Mouse (Mus musculus) forebrain, embryonic 16.5 days (tissue): ENCODE measurements around the gene Olfr1265. TPM values are rescaled to one million over a fixed set of nuclear protein-coding genes. Genes with fewer than 3 reads are reported as not detected.

Source experiments
- ATAC-seq: fragments of 200-750 bp; cut with Nextera tagmentation; 2 replicates; pipeline ENCODE4 v1.8.0; 2017; ENCODE audit warnings: mild to moderate bottlenecking, moderate library complexity
- H3K27ac ChIP-seq: fragments of 300-500 bp; sonication (generic); 2 replicates; pipeline ENCODE4 v1.5.1; 2014; ENCODE audit warnings: low read length, control low read depth
- H3K27me3 ChIP-seq: fragments of 300-500 bp; sonication (generic); replicated peaks from 2 replicates; pipeline ENCODE4 v1.6.1; 2014; ENCODE audit warnings: low read length; ENCODE audit not compliant: control insufficient read depth, insufficient read depth
- H3K36me3 ChIP-seq: fragments of 300-500 bp; sonication (generic); 2 replicates; pipeline ENCODE4 v1.6.1; 2014; ENCODE audit not compliant: control insufficient read depth, insufficient read depth
- H3K4me1 ChIP-seq: fragments of 300-500 bp; sonication (generic); replicated peaks from 2 replicates; pipeline ENCODE4 v1.6.1; 2014; ENCODE audit warnings: low read length; ENCODE audit not compliant: control insufficient read depth, insufficient read depth
- H3K4me2 ChIP-seq: fragments of 300-500 bp; sonication (generic); 2 replicates; pipeline ENCODE4 v1.6.1; 2014; ENCODE audit warnings: mild to moderate bottlenecking, low read length, control low read depth
- H3K4me3 ChIP-seq: fragments of 300-500 bp; sonication (generic); replicated peaks from 2 replicates; pipeline ENCODE4 v1.5.1; 2014; ENCODE audit warnings: mild to moderate bottlenecking, low read length, control low read depth
- H3K9ac ChIP-seq: fragments of 300-500 bp; sonication (generic); replicated peaks from 2 replicates; pipeline ENCODE4 v1.6.1; 2014; ENCODE audit warnings: low read depth, low read length, control low read depth
- H3K9me3 ChIP-seq: fragments of 300-500 bp; sonication (generic); 2 replicates; pipeline ENCODE4 v1.6.1; 2016; ENCODE audit warnings: low read length; ENCODE audit not compliant: control insufficient read depth
- WGBS: fragments of 180-500 bp; shearing (Covaris S2); extraction: QIAGEN DNeasy Blood & Tissue Kit; methylation state at CpG from one replicate; pipeline ENCODE4 v1.1.7; 2014; 5-methylcytosine and 5-hydroxymethylcytosine counted together
- polyA plus RNA-seq: library from polyadenylated mRNA; unstranded; fragments of >200 nt; fragmentation: Nextera tagmentation; extraction: Ambion mirVana; gene quantifications from 2 replicates; pipeline ENCODE4 v1.2.1, GENCODE M21; 2015

The Olfr1265 gene
- polyA plus RNA-seq: not detected in 2 replicates

GRCm38 (mm10) chr2:90035037-90035436 is at the start of gene Olfr1265:
Gene Olfr1265 (plus strand): TSS chr2:90035337.
- Histone ChIP-seq H3K9ac (no peak within 1 kb of the TSS), H3K27me3 (no peaks in the 10 kb centered on the region), H3K9me3 (no peaks in the 10 kb centered on the region), H3K4me2 (no peak within 1 kb of the TSS), H3K4me3 (no peak within 1 kb of the TSS), H3K27ac (no peak within 1 kb of the TSS), H3K36me3 (no peaks in the 10 kb centered on the region), H3K4me1 (no peaks in the 10 kb centered on the region)
- ATAC-seq: no peak

- H3K4me2 ChIP-seq: no peak within 1 kb of the TSS
- no peaks in the 10 kb centered on the region for H3K27me3 ChIP-seq
- no peaks in the 10 kb centered on the region for H3K4me1 ChIP-seq
- no peaks in the 10 kb centered on the region for H3K36me3 ChIP-seq
- no peak within 1 kb of the TSS for H3K9ac ChIP-seq
- H3K9me3 ChIP-seq: no peaks in the 10 kb centered on the region
- H3K4me3 ChIP-seq: no peak within 1 kb of the TSS
- no peak within 1 kb of the TSS for H3K27ac ChIP-seq
- ATAC-seq: no peak
Measured at GRCm38 (mm10) chr2:89990921-89991320, 44.2 kb upstream of the Olfr1265 start, which contains the start of gene Olfr1261. Gene Olfr1261 (plus strand): TSS chr2:89991221.

DNA sequence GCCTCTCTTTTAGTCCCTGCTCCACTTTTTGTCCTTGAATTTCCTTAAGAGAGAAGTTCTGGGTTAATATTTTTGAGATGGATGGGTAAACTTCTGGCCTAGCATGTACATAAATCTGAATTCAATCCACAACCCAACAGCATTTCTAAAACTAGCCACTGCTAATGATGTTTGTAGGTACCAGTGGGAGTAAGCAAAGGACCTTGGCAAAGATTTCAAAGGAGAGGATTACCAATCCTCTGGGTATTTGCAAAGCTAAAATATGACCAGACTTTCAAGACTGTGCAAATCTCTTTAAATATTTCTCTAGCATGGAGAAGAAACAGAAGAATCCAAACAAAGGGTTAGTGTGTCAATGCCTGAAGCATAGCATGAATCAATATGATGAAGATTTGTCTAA is 35.3 kb upstream of the Olfr1265 start, which contains the start of gene Olfr1262:
Gene Olfr1262, plus strand, starts transcription at position 301 of the 400 bp plus-strand sequence.
- Histone ChIP-seq H3K9me3 (no peaks in the 10 kb centered on the region), H3K27ac (no peak within 1 kb of the TSS), H3K27me3 (no peaks in the 10 kb centered on the region), H3K9ac (no peak within 1 kb of the TSS), H3K4me1 (no peaks in the 10 kb centered on the region), H3K4me2 (no peak within 1 kb of the TSS), H3K36me3 (no peaks in the 10 kb centered on the region), H3K4me3 (no peak within 1 kb of the TSS)
- no peak for ATAC-seq

- no peak for ATAC-seq
- Histone ChIP-seq H3K27ac (no peak within 1 kb of the TSS), H3K4me3 (no peak within 1 kb of the TSS), H3K9ac (no peak within 1 kb of the TSS), H3K4me2 (no peak within 1 kb of the TSS), H3K4me1 (no peaks in the 10 kb centered on the region), H3K36me3 (no peaks in the 10 kb centered on the region), H3K9me3 (no peaks in the 10 kb centered on the region), H3K27me3 (no peaks in the 10 kb centered on the region)
- WGBS: 72% methylated on average over 2 of the region's 2 CpGs
Measured at GRCm38 (mm10) chr2:90011831-90012230, 23.3 kb upstream of the Olfr1265 start, which contains the start of gene Olfr1263. Gene Olfr1263 (plus strand): TSS chr2:90012131.

- H3K27me3 ChIP-seq: no peaks in the 10 kb centered on the region
- no peaks in the 10 kb centered on the region for H3K36me3 ChIP-seq
- no peaks in the 10 kb centered on the region for H3K9me3 ChIP-seq
- no peaks in the 10 kb centered on the region for H3K4me1 ChIP-seq
- WGBS: 69% methylated on average over 2 of the region's 2 CpGs
- no peak for ATAC-seq
- H3K4me3 ChIP-seq: no peak within 1 kb of the TSS
- no peak within 1 kb of the TSS for H3K9ac ChIP-seq
- H3K4me2 ChIP-seq: no peak within 1 kb of the TSS
- no peak within 1 kb of the TSS for H3K27ac ChIP-seq
Measured at GRCm38 (mm10) chr2:90025477-90025876, 9.7 kb upstream of the Olfr1265 start, which contains the start of gene Olfr1264. Gene Olfr1264 (minus strand): TSS chr2:90025577.

GRCm38 (mm10) chr2:90063494-90063893 is 28.4 kb downstream of the Olfr1265 start, which contains the start of gene Olfr140:
Gene Olfr140 (minus strand): TSS chr2:90063594.
- Histone ChIP-seq H3K36me3 (no peaks in the 10 kb centered on the region), H3K27ac (no peak within 1 kb of the TSS), H3K4me3 (no peak within 1 kb of the TSS), H3K4me2 (no peak within 1 kb of the TSS), H3K9me3 (no peaks in the 10 kb centered on the region), H3K9ac (no peak within 1 kb of the TSS), H3K27me3 (no peaks in the 10 kb centered on the region), H3K4me1 (no peaks in the 10 kb centered on the region)
- ATAC-seq: no peak

DNA sequence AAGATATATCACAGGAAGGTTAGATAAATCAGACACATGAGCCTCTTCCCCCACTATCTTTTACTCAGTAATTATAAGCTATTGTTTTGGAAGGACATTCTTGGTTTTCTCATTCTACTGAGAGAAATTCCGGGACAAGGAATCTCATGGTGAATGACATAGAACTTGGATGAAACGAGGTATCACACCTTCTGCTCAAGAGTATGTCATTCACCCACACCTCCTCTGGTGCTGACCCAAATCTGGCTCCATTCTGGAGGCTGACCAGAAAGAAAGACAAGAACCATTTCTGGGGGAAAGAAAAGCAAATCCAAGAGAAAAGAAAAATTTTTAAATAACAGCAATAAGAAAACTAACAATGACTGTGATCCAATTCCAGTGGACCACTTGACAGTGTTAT is 34.9 kb downstream of the Olfr1265 start:
- no peak for ATAC-seq
- no peaks in the 10 kb centered on the region for H3K4me1 ChIP-seq
- H3K4me3 ChIP-seq: no peak overlapping the region
- H3K27me3 ChIP-seq: no peaks in the 10 kb centered on the region
- H3K4me2 ChIP-seq: no peak overlapping the region
- no peak overlapping the region for H3K9ac ChIP-seq
- H3K27ac ChIP-seq: no peak overlapping the region
- H3K9me3 ChIP-seq: no peaks in the 10 kb centered on the region
- WGBS: 76% methylated on average over 2 of the region's 2 CpGs
- H3K36me3 ChIP-seq: no peaks in the 10 kb centered on the region

Other genes starting within 250 kb of the Olfr1265 start
- gene Olfr1254, start 241.7 kb upstream of the Olfr1265 start, polyA plus RNA-seq: not detected in 2 replicates
- not detected in 2 replicates for gene Olfr1255, start 223.3 kb upstream of the Olfr1265 start, polyA plus RNA-seq
- gene Olfr1256, start 193.8 kb upstream of the Olfr1265 start, polyA plus RNA-seq: not detected in 2 replicates
- not detected in 2 replicates for gene Olfr48, start 187.1 kb upstream of the Olfr1265 start, polyA plus RNA-seq
- not detected in 2 replicates for gene Olfr1257, start 156.9 kb upstream of the Olfr1265 start, polyA plus RNA-seq
- gene Olfr1258, start 108.0 kb upstream of the Olfr1265 start, polyA plus RNA-seq: not detected in 2 replicates
- gene Olfr1259, start 86.7 kb upstream of the Olfr1265 start, polyA plus RNA-seq: not detected in 2 replicates
- gene Olfr1260, start 61.0 kb upstream of the Olfr1265 start, polyA plus RNA-seq: not detected in 2 replicates
- not detected in 2 replicates for gene Olfr1261, start 44.1 kb upstream of the Olfr1265 start, polyA plus RNA-seq
- gene Olfr1262, start 35.2 kb upstream of the Olfr1265 start, polyA plus RNA-seq: not detected in 2 replicates
- gene Olfr1263, start 23.2 kb upstream of the Olfr1265 start, polyA plus RNA-seq: not detected in 2 replicates
- gene Olfr1264, start 9.8 kb upstream of the Olfr1265 start, polyA plus RNA-seq: not detected in 2 replicates
- gene Olfr140, start 28.3 kb downstream of the Olfr1265 start, polyA plus RNA-seq: not detected in 2 replicates
- gene Olfr1269, start 86.1 kb downstream of the Olfr1265 start, polyA plus RNA-seq: not detected in 2 replicates
- gene Olfr32, start 107.0 kb downstream of the Olfr1265 start, polyA plus RNA-seq: 0.19 TPM in 1 of 2 replicates, not detected in the other
- gene Olfr1270, start 117.8 kb downstream of the Olfr1265 start, polyA plus RNA-seq: not detected in 2 replicates
- not detected in 2 replicates for gene Olfr1506, start 189.2 kb downstream of the Olfr1265 start, polyA plus RNA-seq
- gene Olfr142, start 222.3 kb downstream of the Olfr1265 start, polyA plus RNA-seq: not detected in 2 replicates
- not detected in 2 replicates for gene Olfr1271, start 235.7 kb downstream of the Olfr1265 start, polyA plus RNA-seq